Mouse (Mus musculus) CH12.LX (cell line): ENCODE data around the gene Cyth4. TPM values are rescaled to one million over a fixed set of nuclear protein-coding genes. Genes with fewer than 3 reads are reported as not detected.

Experiments used
- DNase-seq: peaks from one replicate; pipeline ENCODE4 v3.0.0-alpha.2; 2013; ENCODE audit errors: extremely low read depth
- H3K27ac ChIP-seq: 2 replicates; pipeline ENCODE4 v1.5.1; 2012; ENCODE audit warnings: low read depth, mild to moderate bottlenecking, control low read depth, moderate library complexity; ENCODE audit not compliant: insufficient read depth
- H3K27me3 ChIP-seq: replicated peaks from 2 replicates; pipeline ENCODE3; 2012; ENCODE audit warnings: inconsistent platforms
- H3K36me3 ChIP-seq, 2 experiments: replicated peaks in 1 of 2; 2 replicates each; pipeline versions ENCODE3 to v1.6.1; 2012; ENCODE audit warnings: inconsistent platforms in 1 of 2, low read length in 1 of 2, mild to moderate bottlenecking in 1 of 2, mixed read lengths in 1 of 2, moderate library complexity in 1 of 2; ENCODE audit not compliant: control insufficient read depth in 1 of 2, insufficient read depth in 1 of 2
- H3K4me1 ChIP-seq, 2 experiments: 2 replicates each; pipeline ENCODE4 v1.6.1; 2012; ENCODE audit warnings: inconsistent platforms in 1 of 2, moderate library complexity in 1 of 2; ENCODE audit not compliant: insufficient read depth in 2 of 2, control insufficient read depth in 1 of 2
- H3K4me2 ChIP-seq: 2 replicates; pipeline ENCODE4 v1.6.1; 2012; ENCODE audit warnings: low read depth, mild to moderate bottlenecking, control low read depth; ENCODE audit not compliant: poor library complexity, insufficient read depth, severe bottlenecking
- H3K4me3 ChIP-seq, 3 experiments: fragments of 150-350 bp in 1 of 3; sonication (generic) in 1 of 3; replicated peaks in 1 of 3; 2 replicates each; pipeline versions ENCODE3 to v1.5.1; 2011 to 2012; ENCODE audit warnings: low read depth in 2 of 3, low read length in 2 of 3, mild to moderate bottlenecking in 2 of 3, moderate library complexity in 2 of 3, control low read depth in 1 of 3, improper control_type of control experiment in 1 of 3, inconsistent platforms in 1 of 3, mixed read lengths in 1 of 3; ENCODE audit not compliant: poor library complexity in 1 of 3
- H3K79me2 ChIP-seq: replicated peaks from 2 replicates; pipeline ENCODE4 v1.6.1; 2012; ENCODE audit warnings: mild to moderate bottlenecking, moderate library complexity; ENCODE audit not compliant: control insufficient read depth, poor library complexity, insufficient read depth, severe bottlenecking; ENCODE audit errors: extremely low read depth
- H3K9ac ChIP-seq: 2 replicates; pipeline ENCODE4 v1.6.1; 2012; ENCODE audit warnings: low read depth, mild to moderate bottlenecking, control low read depth, moderate library complexity; ENCODE audit not compliant: insufficient read depth
- H3K9me3 ChIP-seq: replicated peaks from 2 replicates; pipeline ENCODE3; 2012; ENCODE audit warnings: low read length, inconsistent platforms, mixed read lengths
- BHLHE40 ChIP-seq: IDR thresholded peaks from 2 replicates; pipeline ENCODE4 v1.6.1; 2011; ENCODE audit warnings: mild to moderate bottlenecking, low read depth, low read length, improper control_type of control experiment
- CHD1 ChIP-seq: IDR thresholded peaks from 2 replicates; pipeline ENCODE4 v1.6.1; 2012; ENCODE audit warnings: low read depth, low read length, improper control_type of control experiment, inconsistent platforms
- CHD2 ChIP-seq: IDR thresholded peaks from 2 replicates; pipeline ENCODE4 v1.6.1; 2011; ENCODE audit warnings: low read length, improper control_type of control experiment
- CTCF ChIP-seq, 2 experiments: IDR thresholded peaks in 1 of 2; conservative IDR thresholded peaks in 1 of 2; 2 replicates each; pipeline ENCODE4 v1.5.1; 2011 to 2012; ENCODE audit warnings: low read depth in 2 of 2, low read length in 2 of 2, improper control_type of control experiment in 1 of 2, inconsistent platforms in 1 of 2, mild to moderate bottlenecking in 1 of 2, moderate library complexity in 1 of 2
- E2F4 ChIP-seq: IDR thresholded peaks from 2 replicates; pipeline ENCODE4 v1.6.1; 2011; ENCODE audit warnings: low read depth, low read length, improper control_type of control experiment; ENCODE audit not compliant: insufficient replicate concordance
- ETS1 ChIP-seq: conservative IDR thresholded peaks from 2 replicates; pipeline ENCODE4 v1.6.1; 2012; ENCODE audit warnings: low read depth, mild to moderate bottlenecking, inconsistent platforms, low read length, improper control_type of control experiment, moderate library complexity
- GABPA ChIP-seq: IDR thresholded peaks from 2 replicates; pipeline ENCODE4 v1.6.1; 2012; ENCODE audit warnings: low read depth, low read length, improper control_type of control experiment, inconsistent platforms; ENCODE audit not compliant: insufficient replicate concordance
- IRF4 ChIP-seq: IDR thresholded peaks from 2 replicates; pipeline ENCODE4 v1.6.1; 2014; ENCODE audit warnings: low read depth, mild to moderate bottlenecking, inconsistent platforms, low read length, improper control_type of control experiment
- JUN ChIP-seq: IDR thresholded peaks from 2 replicates; pipeline ENCODE4 v1.6.1; 2011; ENCODE audit warnings: low read depth, mild to moderate bottlenecking, low read length, improper control_type of control experiment, moderate library complexity; ENCODE audit not compliant: insufficient read depth
- JUND ChIP-seq: conservative IDR thresholded peaks from 2 replicates; pipeline ENCODE4 v1.6.1; 2011; ENCODE audit warnings: low read depth, low read length, improper control_type of control experiment
- KAT2A ChIP-seq: IDR thresholded peaks from 2 replicates; pipeline ENCODE4 v1.6.1; 2012; ENCODE audit warnings: low read length, improper control_type of control experiment, inconsistent platforms; ENCODE audit not compliant: insufficient replicate concordance
- MAFK ChIP-seq: IDR thresholded peaks from 2 replicates; pipeline ENCODE4 v1.6.1; 2011; ENCODE audit warnings: low read length, improper control_type of control experiment; ENCODE audit not compliant: insufficient replicate concordance
- MAX ChIP-seq: IDR thresholded peaks from 2 replicates; pipeline ENCODE4 v1.6.1; 2011; ENCODE audit warnings: low read length, improper control_type of control experiment
- MAZ ChIP-seq: IDR thresholded peaks from 2 replicates; pipeline ENCODE4 v1.6.1; 2012; ENCODE audit warnings: low read depth, mild to moderate bottlenecking, inconsistent platforms, low read length, improper control_type of control experiment, moderate library complexity
- MYC ChIP-seq: IDR thresholded peaks from 2 replicates; pipeline ENCODE4 v1.6.1; 2011; ENCODE audit warnings: low read depth, mild to moderate bottlenecking, improper control_type of control experiment, low read length
- POLR2A ChIP-seq: IDR thresholded peaks from 2 replicates; pipeline ENCODE4 v1.6.1; 2011; ENCODE audit warnings: low read depth, mild to moderate bottlenecking, improper control_type of control experiment, low read length
- POLR2AphosphoS2 ChIP-seq: IDR thresholded peaks from 2 replicates; pipeline ENCODE4 v1.6.1; 2011; ENCODE audit warnings: low read depth, low read length, improper control_type of control experiment
- RAD21 ChIP-seq: IDR thresholded peaks from 2 replicates; pipeline ENCODE4 v1.6.1; 2011; ENCODE audit warnings: low read depth, mild to moderate bottlenecking, low read length, improper control_type of control experiment, moderate library complexity
- RCOR1 ChIP-seq: conservative IDR thresholded peaks from 2 replicates; pipeline ENCODE4 v1.6.1; 2012; ENCODE audit warnings: low read depth, mild to moderate bottlenecking, inconsistent platforms, low read length, improper control_type of control experiment
- SIN3A ChIP-seq: IDR thresholded peaks from 2 replicates; pipeline ENCODE4 v1.6.1; 2012; ENCODE audit warnings: low read length, improper control_type of control experiment, inconsistent platforms
- SMC3 ChIP-seq: IDR thresholded peaks from 2 replicates; pipeline ENCODE4 v1.6.1; 2011; ENCODE audit warnings: low read depth, low read length, improper control_type of control experiment
- TBP ChIP-seq: conservative IDR thresholded peaks from 2 replicates; pipeline ENCODE4 v1.6.1; 2011; ENCODE audit warnings: low read depth, low read length, improper control_type of control experiment
- TCF12 ChIP-seq: IDR thresholded peaks from 2 replicates; pipeline ENCODE4 v1.6.1; 2014; ENCODE audit warnings: low read depth, mild to moderate bottlenecking, inconsistent platforms, low read length, improper control_type of control experiment
- UBTF ChIP-seq: IDR thresholded peaks from 2 replicates; pipeline ENCODE4 v1.6.1; 2012; ENCODE audit warnings: low read depth, mild to moderate bottlenecking, inconsistent platforms, low read length, improper control_type of control experiment, moderate library complexity
- USF1 ChIP-seq: IDR thresholded peaks from 2 replicates; pipeline ENCODE4 v1.6.1; 2014; ENCODE audit warnings: low read depth, mild to moderate bottlenecking, inconsistent platforms, low read length, improper control_type of control experiment
- USF2 ChIP-seq: conservative IDR thresholded peaks from 2 replicates; pipeline ENCODE4 v1.6.1; 2011; ENCODE audit warnings: low read depth, low read length, improper control_type of control experiment
- ZMIZ1 ChIP-seq: IDR thresholded peaks from 2 replicates; pipeline ENCODE4 v1.6.1; 2012; ENCODE audit warnings: low read depth, mild to moderate bottlenecking, inconsistent platforms, low read length, improper control_type of control experiment
- ZNF384 ChIP-seq: IDR thresholded peaks from 2 replicates; pipeline ENCODE4 v1.6.1; 2012; ENCODE audit warnings: low read depth, low read length, improper control_type of control experiment, inconsistent platforms
- dilution Hi-C: fragments of 300-500 bp; cut with MboI; formaldehyde crosslinking; loops from 2 replicates; pipeline ENCODE4 v1.14.3; 2020; ENCODE audit warnings: low sequenced_read_pairs; ENCODE audit not compliant: extremely low pct_unique_long_range_greater_than_20kb, extremely low pct_ligation_motif_present
- in situ Hi-C: fragments of 300-500 bp; cut with MboI; formaldehyde crosslinking; loops from 3 replicates; pipeline ENCODE4 v1.14.3; 2019; ENCODE audit warnings: low sequenced_read_pairs, low pct_ligation_motif_present, low pct_unique_long_range_greater_than_20kb, mixed read lengths
- polyA plus RNA-seq: library from polyadenylated mRNA; unstranded; fragments of >175 nt; gene quantifications from 2 replicates; pipeline ENCODE4 v1.2.1, GENCODE M21; 2012; ENCODE audit warnings: low read depth; ENCODE audit not compliant: insufficient read length
- total RNA-seq, 2 experiments: library from RNA; depleted of rRNA; stranded (reverse); fragments of 300-350 nt in 1 of 2; fragments of >200 nt in 1 of 2; gene quantifications; 2 replicates each; pipeline ENCODE4 v1.2.3; 2012 to 2014

The Cyth4 gene
- total and polyA plus RNA-seq, 3 experiments, result 39.2 to 75.3 (median 42.2) TPM

DNA sequence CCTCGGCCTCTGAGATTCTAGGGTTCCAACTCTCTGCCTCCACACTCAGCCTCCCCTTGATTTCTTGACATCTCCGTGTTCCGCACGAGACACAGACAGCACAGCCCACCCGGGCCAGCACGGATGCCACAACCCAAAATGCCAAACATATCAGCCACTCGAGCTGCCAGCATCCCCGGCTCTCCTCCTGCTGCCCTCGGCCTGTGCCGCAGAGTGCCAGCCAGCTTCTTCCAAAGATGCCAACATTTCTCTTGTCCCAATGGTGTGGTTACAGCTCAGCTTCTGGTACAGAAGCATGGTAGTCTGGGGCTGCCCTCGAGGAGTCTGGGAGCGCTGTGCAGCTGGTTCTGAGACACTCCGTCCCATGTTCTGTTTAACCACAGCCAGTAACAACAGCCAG is 29.4 kb downstream of the Cyth4 start:
- TF ChIP-seq JUND (no peak), TCF12 (no peak), USF2 (no peak), MYC (no peak), MAFK (no peak), POLR2A (no peak), MAX (no peak), USF1 (no peak), ZNF384 (no peak), TBP (no peak), ZMIZ1 (no peak), MAZ (no peak), GABPA (no peak), ETS1 (no peak), CHD1 (no peak), KAT2A (no peak), SIN3A (no peak), BHLHE40 (no peak)
- TF ChIP-seq, all 38 proteins: peak for 0
- Histone ChIP-seq H3K4me2 (no peak overlapping the region), H3K27ac (no peak overlapping the region), H3K79me2 (no peaks in the 10 kb centered on the region), H3K9me3 (peaks cover 4% of the 10 kb centered on the region), H3K9ac (no peak overlapping the region), H3K36me3 (peaks cover 4 to 18% of the 10 kb centered on the region in 2 experiments), H3K4me1 (peaks cover 0 to 7% of the 10 kb centered on the region in 2 experiments; a peak in 2 of 4 replicates), H3K27me3 (peaks cover 54% of the 10 kb centered on the region), H3K4me3 (no peak overlapping the region)
- in situ Hi-C loops, result loop anchor here (10.0 kb wide), 2 partner anchors 119 to 219 kb away; partner anchors contain the start of gene Cdc42ep1
- dilution Hi-C loops, result no loop called here
- DNase-seq, result no peak

DNA sequence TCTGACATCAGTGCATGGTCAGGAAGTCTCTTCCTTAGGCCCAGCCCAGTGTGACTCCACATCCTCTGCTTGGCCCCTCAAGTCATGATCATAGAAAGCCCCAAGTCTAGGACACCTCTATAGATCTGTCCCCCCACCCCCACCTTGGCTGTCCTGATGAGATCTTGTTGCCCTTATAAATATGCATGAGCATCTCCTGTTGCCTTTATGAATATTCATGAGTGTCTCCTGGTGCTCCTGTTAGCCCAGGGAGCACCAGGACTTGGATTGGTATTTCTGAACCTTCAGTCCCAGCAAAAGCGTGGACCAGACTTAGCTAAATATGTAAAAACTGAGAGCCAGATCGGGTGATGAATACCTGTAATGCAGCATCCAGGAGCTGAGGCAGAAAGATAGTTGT is 35.5 kb downstream of the Cyth4 start:
- no peak for DNase-seq
- no peak overlapping the region for H3K4me2 ChIP-seq
- dilution Hi-C loops (no loop called here), in situ Hi-C loops (loop anchor here (5.0 kb wide), 1 partner anchor 35 kb away; no protein-coding TSS in a partner anchor)
- H3K9ac ChIP-seq, result no peak overlapping the region
- H3K79me2 ChIP-seq, result no peaks in the 10 kb centered on the region
- peaks cover 0 to 9% of the 10 kb centered on the region in 2 experiments; a peak in 2 of 4 replicates for H3K4me1 ChIP-seq
- peaks cover under 1% of the 10 kb centered on the region for H3K9me3 ChIP-seq
- no peaks in the 10 kb centered on the region for H3K36me3 ChIP-seq
- no peak overlapping the region for H3K4me3 ChIP-seq
- TF ChIP-seq E2F4, result no peak
- TF ChIP-seq TCF12, result no peak
- TF ChIP-seq CTCF (conservative IDR thresholded peaks at IDR 0.05 in 1 of 2, IDR thresholded peaks at IDR 0.05 in 1 of 2; ENCODE audit: low read depth in 2 of 2, low read length in 2 of 2), result no peak
- no peak for TF ChIP-seq SMC3
- no peak for TF ChIP-seq POLR2AphosphoS2
- no peak for TF ChIP-seq RCOR1
- no peak for TF ChIP-seq UBTF
- no peak for TF ChIP-seq MYC
- no peak for TF ChIP-seq BHLHE40
- TF ChIP-seq IRF4, result no peak
- TF ChIP-seq JUN, result no peak
- no peak for TF ChIP-seq CHD1
- no peak for TF ChIP-seq RAD21
- TF ChIP-seq CHD2, result no peak
- H3K27ac ChIP-seq, result no peak overlapping the region
- H3K27me3 ChIP-seq, result peaks cover 90% of the 10 kb centered on the region
